Mouse (Mus musculus) midbrain, embryonic 11.5 days (tissue): ENCODE measurements around the gene Ramp1. TPM values are rescaled to one million over a fixed set of nuclear protein-coding genes. Genes with fewer than 3 reads are reported as not detected.

ENCODE experiments used
- ATAC-seq: fragments of 200-750 bp; cut with Nextera tagmentation; 2 replicates; pipeline ENCODE4 v1.8.0; 2017; ENCODE audit warnings: moderate TSS enrichment, moderate library complexity; ENCODE audit not compliant: low FRiP score
- DNase-seq: peaks from one replicate; pipeline ENCODE4 v3.0.0; 2015; ENCODE audit warnings: low spot score; ENCODE audit errors: missing footprints
- H3K27ac ChIP-seq: fragments of 300-500 bp; sonication (generic); 2 replicates; pipeline ENCODE4 v1.5.1; 2014; ENCODE audit warnings: low read depth, low read length
- H3K27me3 ChIP-seq: fragments of 300-500 bp; sonication (generic); 2 replicates; pipeline ENCODE4 v1.6.1; 2014; ENCODE audit warnings: mild to moderate bottlenecking, low read length, moderate library complexity, mixed read lengths; ENCODE audit not compliant: control insufficient read depth, insufficient read depth
- H3K36me3 ChIP-seq: fragments of 300-500 bp; sonication (generic); 2 replicates; pipeline ENCODE4 v1.6.1; 2014; ENCODE audit warnings: mild to moderate bottlenecking, low read length, moderate library complexity, mixed read lengths; ENCODE audit not compliant: control insufficient read depth, insufficient read depth
- H3K4me1 ChIP-seq: fragments of 300-500 bp; sonication (generic); 2 replicates; pipeline ENCODE4 v1.6.1; 2014; ENCODE audit warnings: low read length; ENCODE audit not compliant: control insufficient read depth, insufficient read depth
- H3K4me2 ChIP-seq: fragments of 300-500 bp; sonication (generic); 2 replicates; pipeline ENCODE4 v1.6.1; 2014; ENCODE audit warnings: mild to moderate bottlenecking, moderate library complexity
- H3K4me3 ChIP-seq: fragments of 300-500 bp; sonication (generic); 2 replicates; pipeline ENCODE4 v1.5.1; 2014; ENCODE audit warnings: low read depth, low read length
- H3K9ac ChIP-seq: fragments of 300-500 bp; sonication (generic); 2 replicates; pipeline ENCODE4 v1.6.1; 2014; ENCODE audit warnings: low read length
- H3K9me3 ChIP-seq: fragments of 300-500 bp; sonication (generic); 2 replicates; pipeline ENCODE4 v1.6.1; 2016; ENCODE audit warnings: low read length; ENCODE audit not compliant: control insufficient read depth
- WGBS: fragments of 180-500 bp; shearing (Covaris S2); extraction: QIAGEN DNeasy Blood & Tissue Kit; methylation state at CpG from one replicate; pipeline ENCODE4 v1.1.7; 2014; 5-methylcytosine and 5-hydroxymethylcytosine counted together
- polyA plus RNA-seq: library from polyadenylated mRNA; unstranded; fragments of >200 nt; fragmentation: Nextera tagmentation; extraction: Ambion mirVana; gene quantifications from 2 replicates; pipeline ENCODE4 v1.2.1, GENCODE M21; 2014

The Ramp1 gene
- polyA plus RNA-seq, 1 experiment from 2014 or later, result 0.85 TPM

GRCm38 (mm10) chr1:91188851-91189460 lies 9.3 kb downstream of the Ramp1 start:
- Histone ChIP-seq H3K4me2 (no peak overlapping the region), H3K36me3 (no peaks in the 10 kb centered on the region), H3K27me3 (no peaks in the 10 kb centered on the region), H3K9ac (no peak overlapping the region), H3K4me1 (no peaks in the 10 kb centered on the region), H3K9me3 (no peaks in the 10 kb centered on the region), H3K4me3 (no peak overlapping the region), H3K27ac (no peak overlapping the region)
- DNase-seq, result no peak
- ATAC-seq, result no peak
- WGBS, result 96% methylated on average over 10 of the region's 10 CpGs

GRCm38 (mm10) chr1:91192184-91192583 lies 12.6 kb downstream of the Ramp1 start:
- Histone ChIP-seq H3K36me3 (no peaks in the 10 kb centered on the region), H3K27me3 (no peaks in the 10 kb centered on the region), H3K4me1 (no peaks in the 10 kb centered on the region), H3K4me3 (no peak overlapping the region), H3K9ac (no peak overlapping the region), H3K9me3 (no peaks in the 10 kb centered on the region), H3K27ac (no peak overlapping the region), H3K4me2 (no peak overlapping the region)
- no peak for ATAC-seq
- 86% methylated on average over 8 of the region's 8 CpGs for WGBS
- no peak for DNase-seq

GRCm38 (mm10) chr1:91193242-91193641 lies 13.6 kb downstream of the Ramp1 start:
- H3K4me1 ChIP-seq, result no peaks in the 10 kb centered on the region
- H3K36me3 ChIP-seq, result no peaks in the 10 kb centered on the region
- H3K4me2 ChIP-seq, result no peak overlapping the region
- no peak overlapping the region for H3K4me3 ChIP-seq
- no peak for DNase-seq
- H3K27ac ChIP-seq, result no peak overlapping the region
- ATAC-seq, result no peak
- H3K9ac ChIP-seq, result no peak overlapping the region
- no peaks in the 10 kb centered on the region for H3K9me3 ChIP-seq
- WGBS, result 75% methylated on average over 4 of the region's 4 CpGs
- H3K27me3 ChIP-seq, result no peaks in the 10 kb centered on the region

- 80% methylated on average over 4 of the region's 4 CpGs for WGBS
- Histone ChIP-seq H3K36me3 (no peaks in the 10 kb centered on the region), H3K4me3 (no peak overlapping the region), H3K27me3 (no peaks in the 10 kb centered on the region), H3K9ac (no peak overlapping the region), H3K4me1 (no peaks in the 10 kb centered on the region), H3K4me2 (no peak overlapping the region), H3K27ac (no peak overlapping the region), H3K9me3 (no peaks in the 10 kb centered on the region)
- ATAC-seq, result no peak
- no peak for DNase-seq
Measured at GRCm38 (mm10) chr1:91193680-91194079, 14.1 kb downstream of the Ramp1 start.

- no peak for DNase-seq
- WGBS, result 93% methylated on average over 10 of the region's 10 CpGs
- H3K9ac ChIP-seq, result no peak overlapping the region
- no peaks in the 10 kb centered on the region for H3K9me3 ChIP-seq
- no peak for ATAC-seq
- H3K4me2 ChIP-seq, result no peak overlapping the region
- no peaks in the 10 kb centered on the region for H3K27me3 ChIP-seq
- H3K4me3 ChIP-seq, result no peak overlapping the region
- H3K36me3 ChIP-seq, result no peaks in the 10 kb centered on the region
- H3K27ac ChIP-seq, result no peak overlapping the region
- no peaks in the 10 kb centered on the region for H3K4me1 ChIP-seq
Measured at GRCm38 (mm10) chr1:91199793-91200192, 20.2 kb downstream of the Ramp1 start.

- no peak overlapping the region for H3K9ac ChIP-seq
- H3K4me1 ChIP-seq, result no peaks in the 10 kb centered on the region
- no peak overlapping the region for H3K4me3 ChIP-seq
- no peak overlapping the region for H3K27ac ChIP-seq
- DNase-seq (no peak), ATAC-seq (no peak)
- 58% methylated on average over 3 of the region's 3 CpGs for WGBS
- H3K9me3 ChIP-seq, result no peaks in the 10 kb centered on the region
- H3K36me3 ChIP-seq, result no peaks in the 10 kb centered on the region
- no peak overlapping the region for H3K4me2 ChIP-seq
- H3K27me3 ChIP-seq, result no peaks in the 10 kb centered on the region
Measured at GRCm38 (mm10) chr1:91201122-91201521, 21.5 kb downstream of the Ramp1 start.

GRCm38 (mm10) chr1:91204221-91204765 lies 24.7 kb downstream of the Ramp1 start:
- Histone ChIP-seq H3K4me3 (no peak overlapping the region), H3K4me1 (no peaks in the 10 kb centered on the region), H3K27me3 (no peaks in the 10 kb centered on the region), H3K27ac (no peak overlapping the region), H3K36me3 (no peaks in the 10 kb centered on the region), H3K9ac (no peak overlapping the region), H3K4me2 (no peak overlapping the region), H3K9me3 (no peaks in the 10 kb centered on the region)
- WGBS, result 84% methylated on average over 5 of the region's 5 CpGs
- ATAC-seq, result no peak
- DNase-seq, result peak; percentile 57

GRCm38 (mm10) chr1:91205651-91206050 lies 26.0 kb downstream of the Ramp1 start:
- Histone ChIP-seq H3K27me3 (no peaks in the 10 kb centered on the region), H3K4me1 (no peaks in the 10 kb centered on the region), H3K9me3 (no peaks in the 10 kb centered on the region), H3K4me2 (no peak overlapping the region), H3K4me3 (no peak overlapping the region), H3K27ac (no peak overlapping the region), H3K9ac (no peak overlapping the region), H3K36me3 (no peaks in the 10 kb centered on the region)
- DNase-seq, result no peak
- 78% methylated on average over 6 of the region's 6 CpGs for WGBS
- ATAC-seq, result no peak

GRCm38 (mm10) chr1:91206336-91206735 lies 26.7 kb downstream of the Ramp1 start:
- no peaks in the 10 kb centered on the region for H3K4me1 ChIP-seq
- H3K9me3 ChIP-seq, result no peaks in the 10 kb centered on the region
- 86% methylated on average over 8 of the region's 8 CpGs for WGBS
- H3K4me2 ChIP-seq, result no peak overlapping the region
- ATAC-seq (no peak), DNase-seq (peak; percentile 59)
- no peaks in the 10 kb centered on the region for H3K27me3 ChIP-seq
- no peak overlapping the region for H3K9ac ChIP-seq
- H3K27ac ChIP-seq, result no peak overlapping the region
- H3K4me3 ChIP-seq, result no peak overlapping the region
- H3K36me3 ChIP-seq, result no peaks in the 10 kb centered on the region
